Mouse (Mus musculus): Measurements from ENCODE around the gene Ntf5. TPM values are rescaled to one million over a fixed set of nuclear protein-coding genes. Genes with fewer than 3 reads are reported as not detected.
"Not testable (repeated sequence)": the region's sequence is repeated elsewhere in the genome, so short reads cannot be mapped to it uniquely, and the experiment has no call there.

Gene Ntf5
- total and polyA plus RNA-seq, 2 experiments from 2014 or later, result not detected

DNA sequence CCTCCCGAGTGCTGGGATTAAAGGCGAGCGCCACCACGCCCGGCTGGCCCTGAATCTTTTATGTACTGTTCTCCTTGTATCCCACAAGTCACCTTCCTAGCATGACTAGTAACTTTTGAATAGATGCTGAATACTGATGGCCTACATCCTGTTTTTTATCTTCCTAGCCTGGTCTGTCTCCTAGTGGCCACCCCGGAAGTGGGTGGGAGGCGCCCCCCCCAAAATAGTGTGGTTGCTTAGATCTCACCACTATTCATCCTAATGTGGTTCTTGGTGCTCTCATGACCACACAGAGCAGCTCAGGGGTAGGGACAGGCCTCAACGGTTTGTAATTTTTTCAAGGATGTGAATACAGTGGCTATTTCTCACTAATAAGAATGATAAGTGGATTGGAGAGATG, 38.9 kb upstream of the Ntf5 start:
- ATAC-seq (ENCODE audit: low FRiP score), result no peak
- H3K4me3 ChIP-seq (ENCODE audit: low read depth, low read length), result no peak overlapping the region
- WGBS, result 93% methylated on average over 8 of the region's 8 CpGs
- H3K4me2 ChIP-seq (ENCODE audit: low read depth, low read length, poor library complexity, severe bottlenecking), result no peak overlapping the region
- H3K27ac ChIP-seq (ENCODE audit: low read depth, low read length), result no peak overlapping the region
- no peak overlapping the region for H3K9ac ChIP-seq (replicated peaks; ENCODE audit: low read length, poor library complexity, severe bottlenecking)
- DNase-seq (ENCODE audit: low spot score), result no peak
- peaks cover 41% of the 10 kb centered on the region for H3K36me3 ChIP-seq (ENCODE audit: insufficient read depth, low read length)
- no peak for TF ChIP-seq CTCF (IDR thresholded peaks at IDR 0.05)
- H3K4me1 ChIP-seq (ENCODE audit: insufficient read depth, low read length), result 0 out of 2 replicates have a peak, but pooled peaks cover 2% of the 10 kb centered on the region
- H3K27me3 ChIP-seq (ENCODE audit: insufficient read depth, low read length), result no peaks in the 10 kb centered on the region
- no peaks in the 10 kb centered on the region for H3K9me3 ChIP-seq (ENCODE audit: low read length)

GRCm38 (mm10) chr7:45376057-45376456, 37.4 kb upstream of the Ntf5 start:
- Histone ChIP-seq H3K9me3 (ENCODE audit: low read length) (no peaks in the 10 kb centered on the region), H3K27me3 (ENCODE audit: insufficient read depth, low read length) (no peaks in the 10 kb centered on the region), H3K27ac (ENCODE audit: low read depth, low read length) (no peak overlapping the region), H3K4me2 (ENCODE audit: low read depth, low read length, poor library complexity, severe bottlenecking) (no peak overlapping the region), H3K4me1 (ENCODE audit: insufficient read depth, low read length) (no peaks in the 10 kb centered on the region), H3K9ac (replicated peaks; ENCODE audit: low read length, poor library complexity, severe bottlenecking) (no peak overlapping the region), H3K36me3 (ENCODE audit: insufficient read depth, low read length) (peaks cover 51% of the 10 kb centered on the region), H3K4me3 (ENCODE audit: low read depth, low read length) (no peak overlapping the region)
- WGBS, result 79% methylated on average over 1 of the region's 1 CpGs
- no peak for ATAC-seq (ENCODE audit: low FRiP score)
- no peak for DNase-seq (ENCODE audit: low spot score)
- TF ChIP-seq CTCF (IDR thresholded peaks at IDR 0.05), result no peak

DNA sequence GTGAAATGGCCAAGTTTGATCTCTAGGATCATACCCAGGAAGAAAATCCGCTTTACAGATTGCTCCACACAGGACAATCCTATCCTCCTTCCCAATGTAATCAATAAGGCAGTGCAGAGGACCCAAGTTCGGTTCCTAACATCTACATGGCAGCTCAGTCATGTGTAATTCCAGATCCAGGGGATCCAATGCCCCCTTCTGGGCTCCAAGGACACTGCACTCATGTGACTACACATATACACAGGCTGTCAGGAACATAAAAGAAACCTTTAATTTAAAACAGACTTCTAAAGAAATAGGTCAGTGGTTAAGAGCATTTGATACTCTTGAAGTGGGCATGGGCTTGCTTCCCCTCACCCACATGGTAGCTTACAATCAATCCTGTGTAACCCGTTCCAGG, 27.4 kb upstream of the Ntf5 start:
- DNase-seq (ENCODE audit: low spot score), result no peak
- no peak overlapping the region for H3K4me2 ChIP-seq (ENCODE audit: low read depth, low read length, poor library complexity, severe bottlenecking)
- no peak overlapping the region for H3K9ac ChIP-seq (replicated peaks; ENCODE audit: low read length, poor library complexity, severe bottlenecking)
- H3K36me3 ChIP-seq (ENCODE audit: insufficient read depth, low read length), result peaks cover 75% of the 10 kb centered on the region
- H3K9me3 ChIP-seq (ENCODE audit: low read length), result no peaks in the 10 kb centered on the region
- no peak overlapping the region for H3K4me3 ChIP-seq (ENCODE audit: low read depth, low read length)
- no peaks in the 10 kb centered on the region for H3K27me3 ChIP-seq (ENCODE audit: insufficient read depth, low read length)
- H3K27ac ChIP-seq (ENCODE audit: low read depth, low read length), result no peak overlapping the region
- WGBS, result 91% methylated on average over 3 of the region's 3 CpGs
- H3K4me1 ChIP-seq (ENCODE audit: insufficient read depth, low read length), result no peaks in the 10 kb centered on the region
- TF ChIP-seq CTCF (IDR thresholded peaks at IDR 0.05), result peak; percentile 45
- no peak for ATAC-seq (ENCODE audit: low FRiP score)

DNA sequence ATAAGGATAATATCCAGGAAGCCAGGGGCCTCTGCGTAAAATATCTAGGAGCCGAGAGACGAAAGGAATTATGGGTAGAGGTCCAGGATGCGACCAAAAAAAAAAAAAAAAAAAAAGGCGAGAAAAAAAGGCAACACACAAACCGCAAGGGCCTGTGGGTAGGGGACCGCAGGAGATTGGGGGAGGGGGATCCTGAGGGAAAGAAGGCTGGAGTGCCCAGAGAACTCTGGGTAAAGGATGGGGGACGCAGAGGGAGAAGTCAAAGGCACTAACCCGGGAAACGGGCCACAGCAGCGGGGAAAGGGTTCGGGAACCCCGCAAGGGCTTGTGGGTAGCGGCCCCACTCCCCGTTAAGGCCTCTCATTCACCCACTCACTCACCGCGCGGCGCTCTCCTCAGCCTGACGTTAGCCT, 18.4 kb upstream of the Ntf5 start:
- H3K9me3 ChIP-seq (ENCODE audit: low read length), result no peaks in the 10 kb centered on the region
- H3K36me3 ChIP-seq (ENCODE audit: insufficient read depth, low read length), result peaks cover 13% of the 10 kb centered on the region
- no peaks in the 10 kb centered on the region for H3K27me3 ChIP-seq (ENCODE audit: insufficient read depth, low read length)
- WGBS, result 1% methylated on average over 20 of the region's 20 CpGs
- peak overlapping the region; percentile 72 for H3K4me3 ChIP-seq (ENCODE audit: low read depth, low read length)
- peak overlapping the region; percentile 97 for H3K27ac ChIP-seq (ENCODE audit: low read depth, low read length)
- H3K4me2 ChIP-seq (ENCODE audit: low read depth, low read length, poor library complexity, severe bottlenecking), result peak overlapping the region; percentile 92
- ATAC-seq (ENCODE audit: low FRiP score), result peak; percentile 74
- peak; percentile 83 for DNase-seq (ENCODE audit: low spot score)
- peak overlapping the region; percentile 74 for H3K9ac ChIP-seq (replicated peaks; ENCODE audit: low read length, poor library complexity, severe bottlenecking)
- TF ChIP-seq CTCF (IDR thresholded peaks at IDR 0.05), result no peak
- H3K4me1 ChIP-seq (ENCODE audit: insufficient read depth, low read length), result peaks cover 8% of the 10 kb centered on the region

DNA sequence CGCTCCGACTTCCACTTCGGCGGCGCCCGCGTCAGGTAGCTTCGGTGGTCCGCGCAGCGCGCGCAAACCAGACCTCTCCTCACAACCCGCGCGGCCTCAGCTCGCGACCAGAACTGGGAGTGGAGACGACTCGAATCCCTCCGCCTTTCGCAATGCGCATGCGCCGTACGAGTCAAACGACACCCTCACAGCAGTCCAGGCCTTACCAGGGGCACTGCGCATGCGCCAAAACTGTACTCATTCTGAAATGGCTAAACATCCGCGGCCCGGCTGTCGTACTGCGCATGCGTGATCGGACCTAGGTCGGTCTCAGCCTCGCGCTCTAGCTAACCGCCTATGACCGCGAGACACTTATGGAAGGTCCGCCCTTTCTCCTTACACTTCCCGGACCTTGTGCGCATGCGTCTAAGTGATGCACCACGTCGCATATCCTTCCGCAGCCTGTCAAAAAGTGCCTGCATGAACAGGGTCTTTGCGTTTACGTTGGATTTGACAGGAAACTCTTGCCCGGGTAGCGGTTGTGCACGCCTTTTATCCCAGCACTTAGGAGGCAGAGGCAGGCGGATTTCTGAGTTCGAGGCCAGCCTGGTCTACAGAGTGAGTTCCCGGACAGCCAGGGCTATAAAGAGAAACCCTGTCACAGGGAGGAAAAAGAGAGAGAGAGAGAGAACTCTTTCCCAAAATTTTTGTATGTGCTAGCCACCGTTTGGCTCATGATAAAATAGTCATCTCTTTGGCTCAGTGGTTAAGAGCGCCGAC, 17.7 kb upstream of the Ntf5 start, which contains the start of gene Snrnp70:
TSS of gene Snrnp70 (minus strand) at position 165 of the 759 bp plus-strand sequence.
- Histone ChIP-seq H3K27ac (ENCODE audit: low read depth, low read length) (peak within 1 kb of the TSS; percentile 97), H3K9ac (replicated peaks; ENCODE audit: low read length, poor library complexity, severe bottlenecking) (peak within 1 kb of the TSS; percentile 74), H3K27me3 (ENCODE audit: insufficient read depth, low read length) (no peaks in the 10 kb centered on the region), H3K9me3 (ENCODE audit: low read length) (no peaks in the 10 kb centered on the region), H3K36me3 (ENCODE audit: insufficient read depth, low read length) (peaks cover 7% of the 10 kb centered on the region; the same call in 1 of the 2 replicates), H3K4me2 (ENCODE audit: low read depth, low read length, poor library complexity, severe bottlenecking) (peak within 1 kb of the TSS; percentile 92), H3K4me3 (ENCODE audit: low read depth, low read length) (peak within 1 kb of the TSS; percentile 72), H3K4me1 (ENCODE audit: insufficient read depth, low read length) (peaks cover 8% of the 10 kb centered on the region)
- peak; percentile 97 for ATAC-seq (ENCODE audit: low FRiP score)
- WGBS, result under 1% methylated on average over 60 of the region's 60 CpGs
- TF ChIP-seq CTCF (IDR thresholded peaks at IDR 0.05), result no peak
- DNase-seq (ENCODE audit: low spot score), result peak; percentile 100

- peak; percentile 53 for ATAC-seq (ENCODE audit: low FRiP score)
- TF ChIP-seq CTCF (IDR thresholded peaks at IDR 0.05), result peak; percentile 50
- H3K9me3 ChIP-seq (ENCODE audit: low read length); H3K36me3 ChIP-seq (ENCODE audit: insufficient read depth, low read length); DNase-seq (ENCODE audit: low spot score); H3K9ac ChIP-seq (replicated peaks; ENCODE audit: low read length, poor library complexity, severe bottlenecking); H3K4me1 ChIP-seq (ENCODE audit: insufficient read depth, low read length); H3K27me3 ChIP-seq (ENCODE audit: insufficient read depth, low read length): not testable (repeated sequence)
- H3K4me3 ChIP-seq (ENCODE audit: low read depth, low read length), result peak overlapping the region; percentile 72
- H3K27ac ChIP-seq (ENCODE audit: low read depth, low read length), result peak overlapping the region; percentile 78; the same call in 1 of the 2 replicates
- H3K4me2 ChIP-seq (ENCODE audit: low read depth, low read length, poor library complexity, severe bottlenecking), result peak overlapping the region; percentile 41; the same call in 1 of the 2 replicates
- WGBS, result 3% methylated on average over 3 of the region's 3 CpGs
Measured at GRCm38 (mm10) chr7:45396337-45396775, 17.1 kb upstream of the Ntf5 start.

Data from midbrain, postnatal 0 days (tissue).